Mouse (Mus musculus) liver, postnatal 0 days (tissue): Measurements from ENCODE around the gene Wasf2.

ENCODE experiments used
- CTCF ChIP-seq: sonication (generic); IDR thresholded peaks from 2 replicates; pipeline ENCODE4 v1.5.1; 2016; ENCODE audit warnings: antibody characterized with exemption, low read depth
- EP300 ChIP-seq: IDR thresholded peaks from 2 replicates; pipeline ENCODE4 v1.6.1; 2016; ENCODE audit warnings: antibody characterized with exemption, low read depth, mild to moderate bottlenecking

- no peak for TF ChIP-seq CTCF
- no peak for TF ChIP-seq EP300
Measured at GRCm38 (mm10) chr4:133197355-133197754, 67.0 kb downstream of the Wasf2 start.
